18 mouse cellular contexts compared by ENCODE assay signal in genomic region chr17:66484965-66485364, GRCm38 (mm10). TPM values are rescaled to one million over a fixed set of nuclear protein-coding genes. Genes with fewer than 3 reads are reported as not detected.
A peak's percentile ranks its signal among the peaks of the same experiment; 100 is the strongest.
DNase-seq lines count a peak whose midpoint lies in the region; ATAC-seq and TF ChIP-seq lines count a peak whose summit lies in the region.
"Had no signal": no experiment of that assay in that cellular context is flagged by ENCODE, and none has a peak within 500 bp of the region (broad histone marks: within the 10 kb centered on the region; RNA-seq: fewer than 3 reads in every experiment).

No protein-coding gene starts in this region.

- peaks cover 54% of the 10 kb centered on the region for H3K4me1 ChIP-seq in midbrain, embryonic 10.5 days
- H3K4me1 ChIP-seq in midbrain, embryonic 15.5 days, result peaks cover 11% of the 10 kb centered on the region
- H3K4me1 ChIP-seq in ES-Bruce4 (ENCODE audit: control insufficient read depth, insufficient read depth, low read length), result no peaks in the 10 kb centered on the region
- H3K4me1 ChIP-seq in ES-E14 (ENCODE audit: control insufficient read depth in 2 of 2, insufficient read depth in 2 of 2, low read length in 2 of 2, poor library complexity in 1 of 2), result peaks cover 5% of the 10 kb centered on the region in 2 experiments; a peak in 3 of 4 replicates
- H3K4me1 ChIP-seq in heart, embryonic 12.5 days (replicated peaks), result peaks cover 14% of the 10 kb centered on the region
- H3K4me1 ChIP-seq in stomach, postnatal 0 days (replicated peaks; ENCODE audit: control insufficient read depth, insufficient read depth), result no peaks in the 10 kb centered on the region

- H3K27me3 ChIP-seq in midbrain, embryonic 10.5 days (ENCODE audit: low read depth, poor library complexity, severe bottlenecking), result peaks cover 18% of the 10 kb centered on the region
- H3K27me3 ChIP-seq in midbrain, embryonic 15.5 days (replicated peaks), result no peaks in the 10 kb centered on the region
- no peaks in the 10 kb centered on the region for H3K27me3 ChIP-seq in ES-Bruce4 (ENCODE audit: control insufficient read depth, insufficient read depth, low read length, poor library complexity, severe bottlenecking)
- peaks cover 12% of the 10 kb centered on the region; the same call in 1 of the 2 replicates for H3K27me3 ChIP-seq in heart, embryonic 12.5 days (replicated peaks)
- no peaks in the 10 kb centered on the region for H3K27me3 ChIP-seq in stomach, postnatal 0 days (ENCODE audit: control insufficient read depth, insufficient read depth, low read length)
- H3K27me3 ChIP-seq: Patski had no signal

- peak overlapping the region; percentile 79; the same call in 1 of the 2 replicates for H3K27ac ChIP-seq in midbrain, embryonic 10.5 days (replicated peaks)
- H3K27ac ChIP-seq in midbrain, embryonic 15.5 days, result no peak overlapping the region
- H3K27ac ChIP-seq in ES-Bruce4 (ENCODE audit: insufficient read depth, low read length) (peak overlapping the region; percentile 98), ES-E14 (ENCODE audit: insufficient read depth, low read depth, low read length, poor library complexity, severe bottlenecking) (peak overlapping the region; percentile 100)
- no peak overlapping the region for H3K27ac ChIP-seq in heart, embryonic 12.5 days (ENCODE audit: poor library complexity, severe bottlenecking)
- H3K27ac ChIP-seq in stomach, postnatal 0 days (replicated peaks), result no peak overlapping the region
- H3K27ac ChIP-seq: embryonic facial prominence, embryonic 13.5 days; embryonic facial prominence, embryonic 15.5 days; forebrain, embryonic 10.5 days; forebrain, embryonic 12.5 days had no signal

- TF ChIP-seq CTCF in ES-Bruce4 (IDR thresholded peaks at IDR 0.05; ENCODE audit: low read depth, low read length), result no peak
- TF ChIP-seq CTCF in stomach, postnatal 0 days (IDR thresholded peaks at IDR 0.05; ENCODE audit: low read depth), result no peak

- H3K36me3 ChIP-seq in midbrain, embryonic 10.5 days, result no peaks in the 10 kb centered on the region
- H3K36me3 ChIP-seq in midbrain, embryonic 15.5 days (replicated peaks), result no peaks in the 10 kb centered on the region
- H3K36me3 ChIP-seq in ES-Bruce4 (ENCODE audit: control insufficient read depth, insufficient read depth, low read length, poor library complexity, severe bottlenecking), result no peaks in the 10 kb centered on the region
- no peaks in the 10 kb centered on the region for H3K36me3 ChIP-seq in ES-E14 (ENCODE audit: control insufficient read depth, insufficient read depth, low read length, poor library complexity, severe bottlenecking)
- H3K36me3 ChIP-seq in heart, embryonic 12.5 days, result no peaks in the 10 kb centered on the region
- no peaks in the 10 kb centered on the region for H3K36me3 ChIP-seq in stomach, postnatal 0 days (ENCODE audit: control insufficient read depth, insufficient read depth, low read length)
- H3K36me3 ChIP-seq: embryonic facial prominence, embryonic 13.5 days; embryonic facial prominence, embryonic 15.5 days; forebrain, embryonic 10.5 days; forebrain, embryonic 12.5 days had no signal

- no peak overlapping the region for H3K4me3 ChIP-seq in midbrain, embryonic 10.5 days
- H3K4me3 ChIP-seq in midbrain, embryonic 15.5 days, result no peak overlapping the region
- H3K4me3 ChIP-seq in ES-Bruce4 (ENCODE audit: low read depth, low read length) (0 out of 2 replicates have a peak overlapping the region, but pooled peaks have one; percentile 41), ES-E14 (ENCODE audit: insufficient read depth in 1 of 2, low read depth in 1 of 2, low read length in 2 of 2, poor library complexity in 1 of 2, severe bottlenecking in 1 of 2) (no peak overlapping the region)
- H3K4me3 ChIP-seq in heart, embryonic 12.5 days, result no peak overlapping the region
- H3K4me3 ChIP-seq in stomach, postnatal 0 days (ENCODE audit: low read depth, low read length), result no peak overlapping the region
- H3K4me3 ChIP-seq: embryonic facial prominence, embryonic 13.5 days; embryonic facial prominence, embryonic 15.5 days; erythroblast, embryonic 14.5 days; forebrain, embryonic 10.5 days; forebrain, embryonic 12.5 days had no signal

- H3K9me3 ChIP-seq in midbrain, embryonic 10.5 days (replicated peaks), result no peaks in the 10 kb centered on the region; the same call in 1 of the 2 replicates
- no peaks in the 10 kb centered on the region for H3K9me3 ChIP-seq in midbrain, embryonic 15.5 days
- H3K9me3 ChIP-seq in ES-Bruce4 (replicated peaks; ENCODE audit: control insufficient read depth, insufficient read depth, low read length, poor library complexity, severe bottlenecking), result no peaks in the 10 kb centered on the region
- no peaks in the 10 kb centered on the region for H3K9me3 ChIP-seq in ES-E14 (ENCODE audit: control insufficient read depth, insufficient read depth, low read depth, low read length)
- no peaks in the 10 kb centered on the region for H3K9me3 ChIP-seq in heart, embryonic 12.5 days (replicated peaks)
- H3K9me3 ChIP-seq in stomach, postnatal 0 days (ENCODE audit: control insufficient read depth, low read length), result no peaks in the 10 kb centered on the region
- H3K9me3 ChIP-seq: embryonic facial prominence, embryonic 13.5 days; embryonic facial prominence, embryonic 15.5 days; forebrain, embryonic 10.5 days; forebrain, embryonic 12.5 days had no signal

- no peak overlapping the region for H3K9ac ChIP-seq in midbrain, embryonic 15.5 days
- peak overlapping the region; percentile 94 for H3K9ac ChIP-seq in ES-Bruce4 (ENCODE audit: low read depth, poor library complexity, severe bottlenecking)
- H3K9ac ChIP-seq in ES-E14 (ENCODE audit: insufficient read depth, low read depth, low read length, poor library complexity, severe bottlenecking), result peak overlapping the region; percentile 63
- H3K9ac ChIP-seq in heart, embryonic 12.5 days, result no peak overlapping the region
- no peak overlapping the region for H3K9ac ChIP-seq in stomach, postnatal 0 days (ENCODE audit: low read length)
- H3K9ac ChIP-seq: embryonic facial prominence, embryonic 13.5 days; embryonic facial prominence, embryonic 15.5 days had no signal

- no peak for ATAC-seq in midbrain, embryonic 15.5 days (replicated peaks)
- ATAC-seq in cerebellum, adult (ENCODE audit: insufficient number of reproducible peaks, low FRiP score, low TSS enrichment), result no peak
- no peak for ATAC-seq in heart, embryonic 12.5 days (ENCODE audit: insufficient number of reproducible peaks, low FRiP score)
- no peak for ATAC-seq in stomach, postnatal 0 days (ENCODE audit: low FRiP score, low TSS enrichment)

- peak; percentile 100 for TF ChIP-seq EP300 in ES-Bruce4 (IDR thresholded peaks at IDR 0.05; ENCODE audit: insufficient read depth, low read depth, low read length)
- no peak for TF ChIP-seq EP300 in stomach, postnatal 0 days (optimal IDR thresholded peaks at IDR 0.05)

- in situ Hi-C loops in ES-E14 (cut with MboI; ENCODE audit: low sequenced_read_pairs in 2 of 2, unreplicated experiment in 2 of 2), result loop anchor here (5.0 to 10.0 kb wide), 3 partner anchors 33 to 250 kb away; no protein-coding TSS in a partner anchor

- TF ChIP-seq POLR2A in ES-Bruce4 (IDR thresholded peaks at IDR 0.05; ENCODE audit: insufficient read depth, low read length), result no peak

- no peak for DNase-seq in midbrain, embryonic 10.5 days (ENCODE audit: low spot score)
- DNase-seq in ES-E14 (ENCODE audit: low read depth, low spot score), result no peak
- peak; percentile 83 for DNase-seq in ZHBTc4 (ENCODE audit: low read depth, low spot score)
- no peak for DNase-seq in stomach, postnatal 0 days (ENCODE audit: low spot score)
- DNase-seq: adrenal gland, adult 8-10 months had no signal

- no peak overlapping the region for H3K4me2 ChIP-seq in midbrain, embryonic 15.5 days
- H3K4me2 ChIP-seq in heart, embryonic 12.5 days, result no peak overlapping the region
- H3K4me2 ChIP-seq in stomach, postnatal 0 days (replicated peaks; ENCODE audit: low read depth), result no peak overlapping the region

- WGBS in midbrain, embryonic 10.5 days, result 63% methylated on average over 2 of the region's 2 CpGs
- 53% methylated on average over 2 of the region's 2 CpGs for WGBS in midbrain, embryonic 15.5 days
- 45% methylated on average over 2 of the region's 2 CpGs for WGBS in heart, embryonic 12.5 days
- 51% methylated on average over 2 of the region's 2 CpGs for WGBS in stomach, postnatal 0 days

TF ChIP-seq in ES-E14, 5 proteins besides CTCF, POLR2A, EP300 and RAD21:
- TF ChIP-seq MAFK (IDR thresholded peaks at IDR 0.05; ENCODE audit: insufficient read depth, low read depth, low read length) (no peak), ZC3H11A (IDR thresholded peaks at IDR 0.05; ENCODE audit: borderline replicate concordance, low read depth, low read length) (no peak), HCFC1 (IDR thresholded peaks at IDR 0.05; ENCODE audit: borderline replicate concordance, insufficient read depth, low read length) (no peak), CHD2 (IDR thresholded peaks at IDR 0.05; ENCODE audit: low read depth, low read length) (no peak), ZNF384 (IDR thresholded peaks at IDR 0.05; ENCODE audit: low read depth, low read length) (no peak)

RNA-seq across cellular contexts. Expression of gene Rab12, which starts 34.6 kb away (rescaled TPM):
- polyA plus RNA-seq in midbrain, embryonic 10.5 days (2016; fragmentation: Nextera tagmentation; extraction: Ambion mirVana), result 24.6 and 31.4 TPM in 2 replicates
- polyA plus RNA-seq in midbrain, embryonic 15.5 days (2015; fragmentation: Nextera tagmentation; extraction: Ambion mirVana), result 83.7 and 84.1 TPM in 2 replicates
- polyA plus RNA-seq in ES-Bruce4 (2011; ENCODE audit: insufficient read depth, insufficient read length, low read depth, missing spikeins), result 100 and 105 TPM in 2 replicates
- total RNA-seq in ES-E14 (2012; rRNA removed), result 20.1 and 22.8 TPM in 2 replicates
- polyA plus RNA-seq in heart, embryonic 12.5 days (2016; fragmentation: Nextera tagmentation; extraction: Ambion mirVana), result 60.5 and 63.6 TPM in 2 replicates
- 24.5 and 25.4 TPM in 2 replicates for polyA plus RNA-seq in stomach, postnatal 0 days (2015; fragmentation: Nextera tagmentation; extraction: Ambion mirVana)

RNA-seq across cellular contexts. Expression of gene Mtcl1, which starts 35.4 kb away (rescaled TPM):
- 45.9 and 65.2 TPM in 2 replicates for polyA plus RNA-seq in midbrain, embryonic 10.5 days (2016; fragmentation: Nextera tagmentation; extraction: Ambion mirVana)
- 35.5 and 39.0 TPM in 2 replicates for polyA plus RNA-seq in midbrain, embryonic 15.5 days (2015; fragmentation: Nextera tagmentation; extraction: Ambion mirVana)
- 91.0 and 92.3 TPM in 2 replicates for polyA plus RNA-seq in ES-Bruce4 (2011; ENCODE audit: insufficient read depth, insufficient read length, low read depth, missing spikeins)
- 75.8 and 104 TPM in 2 replicates for total RNA-seq in ES-E14 (2012; rRNA removed)
- polyA plus RNA-seq in heart, embryonic 12.5 days (2016; fragmentation: Nextera tagmentation; extraction: Ambion mirVana), result 1.4 and 1.7 TPM in 2 replicates
- 1.8 and 2.2 TPM in 2 replicates for polyA plus RNA-seq in stomach, postnatal 0 days (2015; fragmentation: Nextera tagmentation; extraction: Ambion mirVana)
- total RNA-seq: common myeloid progenitor, adult 5-6 weeks; MEL had no signal
- polyA plus RNA-seq: activated CD4-positive, CD25-positive, alpha-beta regulatory T cell, adult 4 months; erythroblast, embryonic 14.5 days had no signal

Comparison
In these comparisons a context has a peak if more than half of its experiments do, and no peak if none do; other contexts are left out.
1. H3K27ac ChIP-seq: peak in midbrain, embryonic 10.5 days (single experiment), ES-Bruce4 (single experiment) and ES-E14 (single experiment); none in midbrain, embryonic 15.5 days (single experiment), heart, embryonic 12.5 days (single experiment) and stomach, postnatal 0 days (single experiment).
2. H3K9ac ChIP-seq: peak in ES-Bruce4 (single experiment) and ES-E14 (single experiment); none in midbrain, embryonic 15.5 days (single experiment), heart, embryonic 12.5 days (single experiment) and stomach, postnatal 0 days (single experiment).
3. RNA of gene Mtcl1, which starts 35.4 kb away (polyA plus RNA-seq): 91.0 to 92.3 TPM in ES-Bruce4, 45.9 to 65.2 TPM in midbrain, embryonic 10.5 days and 35.5 to 39.0 TPM in midbrain, embryonic 15.5 days; 1.8 to 2.2 TPM in stomach, postnatal 0 days and 1.4 to 1.7 TPM in heart, embryonic 12.5 days; every median in the first group is over 10 times any median in the second.